Mouse (Mus musculus): ENCODE measurements around the gene Eaf2. TPM values are rescaled to one million over a fixed set of nuclear protein-coding genes. Genes with fewer than 3 reads are reported as not detected.
"Not testable (repeated sequence)": the region's sequence is repeated elsewhere in the genome, so short reads cannot be mapped to it uniquely, and the experiment has no call there.

Eaf2 gene
- total RNA-seq, 4 experiments from 2014 or later = 0.67 TPM; not detected in 3

DNA sequence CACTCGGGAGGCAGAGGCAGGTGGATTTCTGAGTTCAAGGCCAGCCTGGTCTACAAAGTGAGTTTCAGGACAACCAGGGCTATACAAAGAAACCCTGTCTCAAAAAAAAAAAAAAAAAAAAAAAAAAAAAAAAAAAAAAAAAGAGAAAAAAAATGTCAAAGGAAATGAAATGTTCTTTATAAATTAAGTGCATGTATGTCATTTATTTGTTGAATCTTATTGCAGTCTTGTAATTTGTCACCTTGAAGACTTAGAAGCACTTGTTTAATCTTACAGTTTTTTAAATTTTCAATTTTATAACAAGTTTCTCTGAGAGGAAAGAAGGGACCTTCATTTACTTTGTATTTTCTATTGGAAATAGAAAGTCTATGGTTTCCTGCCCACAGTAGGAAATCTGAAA, 27.9 kb downstream of the Eaf2 start:
- DNase-seq (ENCODE audit: low spot score in 2 of 2) = not testable (repeated sequence)

DNA sequence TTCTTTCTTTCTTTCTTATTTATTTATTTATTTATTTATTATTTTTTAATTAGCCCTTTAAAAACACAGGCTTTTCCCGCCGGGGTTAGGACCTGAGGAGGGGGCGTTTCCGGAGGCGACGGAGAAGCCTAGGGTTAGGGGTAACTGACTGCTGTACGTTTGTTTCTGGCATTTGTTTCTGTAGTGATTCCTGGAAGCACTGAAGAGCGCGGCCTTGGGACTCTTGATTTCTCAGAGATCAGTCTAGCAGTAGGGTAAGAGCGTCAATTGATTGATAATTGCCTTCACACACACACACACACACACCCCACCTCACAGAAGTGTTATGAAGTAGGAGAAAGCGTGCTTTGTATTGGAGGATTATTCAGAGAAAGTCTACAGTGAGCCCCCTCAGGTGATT, 46.0 kb downstream of the Eaf2 start:
- no peak for DNase-seq (ENCODE audit: low spot score in 2 of 2)

DNA sequence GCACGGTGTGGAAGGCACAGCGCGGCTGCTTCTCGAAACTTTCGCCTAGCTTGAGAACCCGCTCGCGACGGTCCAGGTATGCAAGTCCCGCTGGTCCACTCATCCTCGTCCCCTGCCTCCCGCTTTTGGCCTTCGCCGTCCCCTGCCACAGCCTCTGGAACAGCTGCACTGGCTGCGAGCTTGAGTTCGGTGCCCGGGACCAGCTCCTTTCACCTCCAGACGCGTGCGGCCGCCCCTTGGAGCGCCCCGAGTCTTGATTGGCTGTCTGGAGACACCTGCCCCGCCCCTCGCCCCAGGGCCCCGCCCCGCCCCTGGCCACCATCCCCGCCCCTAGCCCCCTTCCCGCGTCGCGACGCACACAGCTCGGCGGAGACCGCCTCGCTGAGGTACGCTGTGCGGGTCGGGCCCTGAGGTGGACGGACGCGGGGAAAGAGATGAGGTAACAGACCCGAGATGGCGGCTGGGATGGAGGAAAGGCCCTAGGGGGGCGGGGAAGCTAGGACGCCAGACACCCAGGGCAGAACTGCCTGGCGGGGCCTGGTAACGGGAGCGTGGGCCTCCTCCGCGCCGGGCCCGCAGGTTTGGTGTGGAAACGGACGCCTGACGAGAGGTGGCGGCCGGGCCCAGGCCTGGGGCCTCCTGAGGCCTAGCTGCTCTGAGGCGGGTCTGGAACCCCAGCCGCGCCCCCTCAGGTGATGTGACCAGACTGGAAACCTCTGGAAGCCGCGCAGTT, 46.6 kb downstream of the Eaf2 start, which contains the start of gene Iqcb1:
Iqcb1 (plus strand) TSS at position 332 of the 733 bp plus-strand sequence.
- DNase-seq (ENCODE audit: low spot score in 2 of 2) = peak; percentile 59 to 64

DNA sequence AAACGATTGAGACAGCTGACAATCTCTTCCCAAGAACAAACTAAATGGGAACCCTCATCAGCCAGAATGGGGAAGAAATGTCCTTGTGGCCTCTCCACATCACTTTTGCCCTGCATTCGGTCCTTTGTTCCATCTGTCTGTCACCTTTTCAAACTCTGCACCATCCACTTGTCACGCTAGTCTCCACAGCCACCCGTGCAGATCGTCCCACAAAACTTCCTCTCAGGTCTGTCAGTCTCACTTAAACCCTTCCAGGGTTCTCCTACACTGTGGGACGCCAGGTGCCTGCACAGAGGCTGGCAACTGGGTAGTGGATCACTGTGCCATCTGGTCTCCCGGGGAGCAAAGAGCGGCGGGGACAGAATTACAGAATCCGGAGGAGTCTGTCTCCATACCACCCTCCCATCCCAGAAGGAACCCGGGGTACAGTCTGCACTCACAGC, 47.2 kb downstream of the Eaf2 start:
- no peak for DNase-seq (ENCODE audit: low spot score in 2 of 2)

DNA sequence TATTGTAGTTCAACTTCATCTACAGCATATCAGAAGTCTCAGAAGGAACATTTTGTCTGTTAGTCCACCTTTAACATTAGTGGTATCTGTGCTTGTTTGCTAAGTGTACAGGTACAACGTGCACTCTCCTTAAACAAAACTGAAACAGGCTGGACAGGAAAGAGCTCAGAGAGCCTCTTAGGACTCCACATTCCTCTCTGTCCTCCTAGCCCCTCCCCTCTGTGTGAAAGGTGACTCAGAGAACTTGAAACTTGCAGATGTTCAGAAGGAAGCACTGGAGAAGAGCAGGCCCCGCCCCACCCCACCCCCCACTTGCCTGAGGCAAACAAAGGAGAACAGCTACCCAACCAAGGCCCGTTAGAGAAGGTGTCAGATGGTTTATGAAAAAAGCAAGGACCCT, 53.3 kb downstream of the Eaf2 start:
- no peak for DNase-seq (ENCODE audit: low spot score in 2 of 2)

DNA sequence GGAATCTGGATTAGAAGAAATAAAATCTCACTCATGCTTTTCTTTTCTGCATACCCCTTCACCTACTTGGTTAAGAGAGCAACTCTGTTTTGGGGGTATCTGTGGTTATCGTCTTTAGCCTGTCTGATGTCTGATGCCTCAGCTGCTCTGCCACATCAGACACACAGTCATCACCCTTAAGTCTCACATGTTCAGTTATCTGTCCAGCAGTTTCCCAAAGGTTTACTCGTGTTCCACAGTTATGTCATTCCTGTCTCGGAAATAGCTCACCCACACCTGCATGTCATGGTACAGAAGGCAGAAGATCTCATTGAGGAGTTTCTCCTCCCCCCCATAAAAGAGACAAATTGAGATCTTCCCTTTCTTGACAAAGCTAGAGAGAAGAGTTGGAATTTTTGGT, 54.1 kb downstream of the Eaf2 start:
- DNase-seq (ENCODE audit: low spot score in 2 of 2) = no peak

DNA sequence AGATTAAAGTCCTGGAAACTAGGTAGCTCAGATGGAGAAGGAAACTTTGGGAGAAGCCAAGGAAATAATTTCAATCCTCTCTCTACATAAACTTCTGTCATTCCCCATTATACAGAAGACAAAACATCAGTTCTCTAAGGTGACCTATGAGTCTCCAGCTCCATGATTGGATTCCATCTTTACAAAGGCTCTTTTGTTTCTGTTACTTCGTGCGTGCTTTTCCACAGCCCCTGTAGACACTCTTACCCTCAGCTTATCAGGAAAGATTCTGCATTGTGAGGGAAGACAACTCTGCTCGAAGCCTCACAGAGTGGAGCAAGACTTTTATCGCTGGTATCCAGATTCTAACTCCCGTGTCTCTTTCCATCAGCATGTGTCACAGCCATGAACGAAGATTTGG, 54.8 kb downstream of the Eaf2 start:
- no peak for DNase-seq (ENCODE audit: low spot score in 2 of 2)

DNA sequence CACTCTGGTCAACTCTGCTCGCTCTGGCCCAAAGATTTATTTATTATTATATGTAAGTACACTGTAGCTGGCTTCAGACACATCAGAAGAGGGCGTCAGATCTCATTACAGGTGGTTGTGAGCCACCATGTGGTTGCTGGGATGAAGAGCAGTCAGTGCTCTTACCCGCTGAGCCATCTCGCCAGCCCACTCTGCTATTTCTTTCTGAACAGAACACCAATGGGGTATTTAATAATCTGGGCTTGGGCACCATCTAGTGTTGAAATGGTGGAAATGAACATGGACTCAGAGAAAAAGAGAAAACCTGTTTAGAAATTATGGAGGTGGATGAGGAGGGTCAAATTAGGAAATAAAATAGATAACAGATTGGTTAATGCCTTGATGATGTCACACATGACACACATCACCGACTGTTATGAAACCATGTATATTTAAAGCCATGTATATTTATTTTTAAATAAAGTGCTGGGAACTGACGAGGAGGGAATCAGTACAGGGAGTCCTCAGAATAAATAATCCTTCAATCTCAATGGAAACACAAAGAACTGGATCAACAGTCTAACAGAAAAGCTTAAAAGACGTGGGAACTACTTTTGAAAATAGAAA, 57.4 kb downstream of the Eaf2 start:
- peak; percentile 35 to 50 for DNase-seq (ENCODE audit: low spot score in 2 of 2)

DNA sequence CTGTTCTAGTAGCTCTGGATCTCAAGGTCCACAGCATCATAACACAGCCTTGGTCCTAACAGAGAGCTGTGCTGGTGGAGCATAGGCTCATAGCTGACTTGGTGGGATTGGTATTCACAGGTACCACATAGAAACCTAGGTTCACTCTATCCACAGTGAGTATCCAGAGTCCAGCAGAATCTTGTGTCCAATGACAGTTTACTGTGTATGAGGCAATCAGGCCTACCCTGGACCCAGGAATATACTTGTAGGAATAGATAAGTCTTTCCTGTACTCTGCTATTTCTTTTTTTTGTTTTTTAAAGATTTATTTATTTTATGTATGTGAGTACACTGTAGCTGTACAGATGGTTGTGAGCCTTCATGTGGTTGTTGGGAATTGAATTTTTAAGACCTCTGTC, 57.9 kb downstream of the Eaf2 start:
- DNase-seq (ENCODE audit: low spot score in 2 of 2) = no peak

DNA sequence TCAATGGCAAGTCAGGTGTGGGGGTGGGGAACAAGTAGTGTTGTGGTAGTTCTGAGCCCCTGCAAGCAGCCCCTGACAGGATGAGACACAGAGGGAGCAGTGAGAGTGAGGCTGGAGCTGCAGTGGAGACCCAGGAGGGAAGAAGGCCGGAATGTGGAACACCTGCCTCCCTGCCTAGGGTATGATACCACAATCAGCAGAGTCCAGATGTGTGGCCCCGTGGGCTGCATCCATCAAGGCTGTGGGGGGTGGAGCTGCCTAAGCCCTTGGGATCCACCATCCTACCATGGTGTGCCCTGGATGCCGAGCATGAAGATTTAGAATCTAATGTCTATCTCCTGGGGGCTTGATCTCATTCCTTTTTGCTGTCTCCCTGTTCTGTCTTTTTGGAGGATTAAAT, 61.1 kb downstream of the Eaf2 start:
- no peak for DNase-seq (ENCODE audit: low spot score in 2 of 2)

DNA sequence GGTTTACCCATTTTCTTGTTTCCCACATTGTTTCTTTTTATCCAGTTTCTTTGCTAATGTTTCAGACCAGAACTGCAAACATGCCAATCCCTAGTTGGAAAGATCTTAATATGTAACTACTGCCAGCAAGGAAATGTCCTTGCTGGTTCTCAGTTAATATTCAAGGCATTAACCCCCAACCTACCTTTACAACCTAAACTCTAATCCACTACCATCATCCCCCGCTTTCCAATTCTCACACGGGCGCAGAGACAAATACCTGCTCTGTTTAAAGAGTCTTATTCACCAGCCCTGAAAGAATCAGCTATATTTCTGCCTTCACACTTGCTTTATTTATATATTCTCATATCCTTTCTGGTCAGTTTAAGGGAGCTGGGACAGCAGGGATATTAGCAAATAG, 66.2 kb downstream of the Eaf2 start:
- DNase-seq (ENCODE audit: low spot score in 2 of 2) = no peak

DNA sequence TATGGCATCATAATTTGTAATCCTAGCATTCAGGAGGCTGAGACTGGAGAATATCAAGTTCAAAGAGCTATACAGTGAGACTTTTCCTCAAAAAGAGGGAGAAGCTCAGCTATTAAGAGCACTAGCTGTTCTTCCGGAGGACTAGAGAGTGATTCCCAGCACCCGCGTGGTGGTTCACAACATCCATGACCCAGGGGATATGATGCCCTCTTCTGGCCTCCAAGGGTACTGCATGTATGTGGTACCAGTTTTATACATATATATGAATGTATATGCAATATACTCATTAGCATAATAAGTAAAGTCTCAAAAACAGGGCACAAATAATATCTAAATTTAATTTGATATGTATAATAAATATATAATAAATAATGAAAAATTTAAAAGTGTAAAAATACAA, 72.4 kb downstream of the Eaf2 start:
- no peak for DNase-seq (ENCODE audit: low spot score in 2 of 2)

DNA sequence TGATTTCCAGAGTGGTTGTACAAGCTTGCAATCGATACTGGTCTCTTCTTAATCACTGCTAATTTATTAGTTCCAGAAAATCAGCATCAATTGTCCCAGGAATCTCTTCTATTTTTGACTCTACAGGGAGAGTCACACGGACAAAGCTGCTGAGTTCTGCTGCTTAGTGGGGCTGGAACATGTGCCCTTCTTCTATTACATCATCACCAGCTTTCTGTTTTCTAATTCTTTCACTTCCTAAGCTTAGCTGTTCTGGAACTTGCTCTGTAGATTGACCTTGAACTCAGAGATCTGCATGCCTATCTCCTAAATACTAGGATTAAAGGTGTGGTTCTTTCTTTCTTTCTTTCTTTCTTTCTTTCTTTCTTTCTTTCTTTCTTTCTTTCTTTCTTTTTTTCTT, 76.5 kb downstream of the Eaf2 start:
- DNase-seq (ENCODE audit: low spot score in 2 of 2) = no peak

DNA sequence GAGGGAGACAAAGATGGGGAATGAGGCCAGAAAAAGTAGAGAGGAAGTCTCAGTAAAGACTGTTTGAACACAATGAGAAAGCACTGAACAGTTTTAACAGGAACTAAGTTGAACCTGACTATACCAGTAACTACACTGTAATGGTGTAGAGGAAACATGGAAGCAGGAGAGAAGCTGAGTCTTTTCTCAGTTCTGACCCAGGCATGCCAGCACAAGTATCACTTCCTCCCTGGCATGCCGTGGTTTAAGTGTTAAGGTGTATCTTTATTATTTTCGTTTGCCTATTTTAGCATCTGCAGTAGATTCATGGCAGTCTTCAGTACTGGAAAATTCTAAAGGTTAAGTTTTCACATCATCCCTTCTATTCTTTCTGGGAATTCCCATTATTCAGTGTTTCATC, 79.8 kb downstream of the Eaf2 start:
- DNase-seq (ENCODE audit: low spot score in 2 of 2) = no peak

DNA sequence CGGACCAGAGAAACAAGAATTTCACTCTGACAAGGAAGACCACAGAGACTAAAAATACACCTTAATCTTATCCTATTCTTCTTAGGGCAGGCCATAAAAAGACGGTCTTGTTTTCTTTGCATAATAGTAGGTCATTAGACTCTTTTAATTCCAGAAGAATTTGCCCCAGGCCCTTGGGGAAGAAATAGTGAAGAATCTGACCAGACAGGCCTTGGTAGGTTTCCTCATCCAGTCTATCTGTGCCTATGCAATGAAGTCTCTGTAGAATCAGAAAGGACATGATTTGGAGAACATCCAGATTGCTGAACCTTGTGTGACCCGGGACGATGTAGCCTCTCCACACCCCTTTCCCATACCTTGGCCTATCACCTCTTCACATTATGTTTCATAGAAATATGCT, 84.6 kb downstream of the Eaf2 start:
- no peak for DNase-seq (ENCODE audit: low spot score in 2 of 2)

DNA sequence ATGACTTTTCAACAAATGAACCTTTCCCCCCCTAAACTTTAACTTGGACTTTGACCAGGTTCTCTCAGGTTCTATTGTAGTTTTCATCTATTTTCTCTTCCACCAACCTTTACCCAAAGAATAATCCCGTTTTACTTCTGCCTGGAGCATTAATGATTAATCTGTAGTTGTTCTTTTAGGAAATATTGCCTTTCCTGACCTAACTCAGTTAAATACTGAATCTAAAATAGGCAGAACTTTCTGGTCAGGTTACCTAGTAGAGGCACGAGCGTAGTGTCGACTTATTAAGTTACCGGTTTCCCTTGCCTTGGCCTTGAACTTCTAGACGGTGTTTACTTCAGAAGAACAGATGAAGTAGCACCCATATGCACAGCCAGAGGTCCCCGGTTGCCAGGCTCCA, 88.3 kb downstream of the Eaf2 start:
- DNase-seq (ENCODE audit: low spot score in 2 of 2) = no peak

DNA sequence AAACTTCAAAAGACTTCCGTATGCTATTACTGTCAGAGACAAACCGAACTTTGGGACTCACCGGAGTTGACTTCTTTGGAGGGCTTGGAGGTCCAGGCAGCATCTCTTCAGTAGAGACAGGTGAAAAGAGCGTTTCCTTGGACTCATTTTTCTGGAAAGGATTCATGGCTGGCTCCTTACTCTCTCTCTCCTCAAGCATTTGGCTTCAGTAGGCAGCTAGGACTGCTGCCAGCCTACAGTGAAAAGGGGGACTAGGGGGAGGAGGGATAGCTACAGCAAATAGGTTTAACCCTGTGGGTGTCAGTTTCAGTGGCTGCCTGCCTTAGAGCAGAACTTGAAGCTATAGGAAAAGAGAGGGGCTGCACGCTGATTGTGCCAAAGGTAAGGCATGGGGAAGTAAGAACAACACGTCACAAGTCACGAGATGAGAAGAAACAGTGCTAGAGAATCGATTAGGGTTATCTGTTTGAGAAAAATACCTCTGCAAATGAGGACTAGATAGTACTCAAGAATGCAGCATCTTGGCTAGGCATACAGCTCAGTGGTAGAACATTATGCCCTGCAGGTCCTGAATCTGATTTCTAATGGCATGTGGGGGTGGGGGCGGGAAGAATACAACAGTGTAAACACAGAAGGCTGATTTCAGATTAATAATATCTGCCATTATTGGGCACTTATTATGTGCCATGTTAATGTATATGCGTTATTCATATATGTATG, 90.0 kb downstream of the Eaf2 start, which contains the start of gene Slc15a2:
Slc15a2 (minus strand) TSS at position 369 of the 720 bp plus-strand sequence.
- DNase-seq (ENCODE audit: low spot score in 2 of 2) = no peak

DNA sequence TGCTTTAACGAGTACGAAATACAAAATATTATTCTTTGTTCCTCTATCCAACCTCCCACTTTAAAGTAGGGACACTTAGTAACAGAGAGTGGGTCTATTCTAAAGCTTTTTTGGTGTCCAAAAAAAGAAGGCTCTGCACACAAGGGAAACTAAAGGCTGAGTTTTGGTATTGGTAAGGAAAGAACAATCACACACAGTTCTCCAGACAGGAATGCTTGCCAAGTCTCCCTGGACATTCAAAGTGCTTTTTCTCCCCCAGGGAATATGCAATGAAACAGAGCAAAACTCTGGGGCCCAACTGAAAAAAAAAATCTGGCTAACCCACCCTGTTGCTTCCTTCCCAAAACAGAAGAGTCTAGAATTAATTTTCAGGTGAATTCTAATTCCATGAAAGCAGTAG, 90.7 kb downstream of the Eaf2 start:
- DNase-seq (ENCODE audit: low spot score in 2 of 2) = no peak

DNA sequence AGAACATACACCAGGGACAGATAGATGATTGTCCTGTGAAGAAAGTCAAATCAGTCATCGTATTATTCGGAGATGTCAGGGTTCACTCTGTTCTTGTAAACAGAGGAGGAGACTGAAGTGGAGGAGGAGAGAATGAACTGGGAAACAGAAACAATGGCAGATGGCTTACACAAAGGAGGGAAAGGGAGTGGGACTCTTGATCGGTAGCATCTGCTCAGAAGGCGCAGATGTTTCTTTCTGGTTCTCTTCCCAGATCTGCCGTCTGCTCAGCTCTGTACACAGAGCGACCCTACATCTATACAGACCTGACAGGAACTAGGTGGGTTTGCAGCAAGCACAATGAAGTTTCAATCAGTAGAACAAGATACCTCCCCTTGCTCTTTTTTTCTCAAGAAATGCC, 99.1 kb downstream of the Eaf2 start:
- no peak for DNase-seq (ENCODE audit: low spot score in 2 of 2)

DNA sequence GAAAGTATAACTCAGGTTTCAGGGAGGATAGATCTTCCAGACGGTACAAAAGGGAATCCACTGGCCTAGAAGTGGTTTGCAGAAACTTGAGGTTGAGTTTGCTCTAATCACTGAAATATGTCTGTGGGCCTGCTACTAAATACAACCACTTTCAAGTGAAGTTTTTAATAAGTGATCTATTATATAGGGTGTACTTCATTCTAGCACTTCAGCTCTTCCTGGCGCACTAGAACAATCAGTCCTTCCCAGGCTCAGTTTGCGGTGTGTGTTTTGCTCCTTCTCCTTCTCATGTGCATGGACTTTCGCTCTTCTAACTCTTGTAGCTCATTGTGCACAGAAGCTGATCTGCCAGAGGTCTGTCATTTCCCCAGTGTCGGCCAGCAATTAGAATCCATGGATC, 101.8 kb downstream of the Eaf2 start:
- DNase-seq (ENCODE audit: low spot score in 2 of 2) = no peak

DNA sequence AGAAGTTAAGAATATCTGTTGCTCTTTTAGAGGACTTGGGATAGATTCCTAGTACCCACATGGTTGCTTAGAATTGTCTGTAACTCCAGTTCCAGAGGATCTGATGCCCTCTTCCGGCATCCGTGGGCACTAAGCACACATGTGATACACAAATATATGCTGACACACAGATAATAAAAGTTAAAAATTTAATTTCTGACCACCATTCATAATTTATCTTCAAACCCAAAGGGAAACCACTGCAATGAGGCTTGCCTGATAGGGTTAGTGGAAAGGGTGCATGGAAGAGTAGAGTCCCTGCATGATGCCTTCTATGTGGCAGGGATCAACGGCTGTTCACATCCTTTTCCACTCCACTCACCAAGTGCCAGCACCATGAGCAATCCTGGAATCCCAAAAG, 103.1 kb downstream of the Eaf2 start:
- DNase-seq (ENCODE audit: low spot score in 2 of 2) = no peak

DNA sequence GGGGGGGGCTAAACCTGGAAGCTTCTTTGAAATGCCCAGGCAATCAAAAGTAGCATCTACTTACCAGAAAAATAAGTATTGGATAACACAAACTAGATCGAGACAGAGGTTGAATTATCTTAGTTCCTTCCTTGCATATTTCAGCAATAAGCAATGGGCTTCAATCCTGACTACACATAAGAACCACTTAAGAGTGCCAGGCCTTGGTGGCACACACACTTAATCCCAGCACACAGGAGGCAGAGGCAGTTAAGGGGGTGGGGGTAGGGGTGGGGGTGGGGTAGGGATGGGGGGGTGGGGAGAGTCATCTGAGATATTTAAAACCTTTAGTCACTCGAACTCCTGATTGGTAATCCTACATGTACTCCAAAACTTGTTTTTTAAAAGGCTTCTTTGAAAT, 103.6 kb downstream of the Eaf2 start:
- DNase-seq (ENCODE audit: low spot score in 2 of 2) = no peak

DNA sequence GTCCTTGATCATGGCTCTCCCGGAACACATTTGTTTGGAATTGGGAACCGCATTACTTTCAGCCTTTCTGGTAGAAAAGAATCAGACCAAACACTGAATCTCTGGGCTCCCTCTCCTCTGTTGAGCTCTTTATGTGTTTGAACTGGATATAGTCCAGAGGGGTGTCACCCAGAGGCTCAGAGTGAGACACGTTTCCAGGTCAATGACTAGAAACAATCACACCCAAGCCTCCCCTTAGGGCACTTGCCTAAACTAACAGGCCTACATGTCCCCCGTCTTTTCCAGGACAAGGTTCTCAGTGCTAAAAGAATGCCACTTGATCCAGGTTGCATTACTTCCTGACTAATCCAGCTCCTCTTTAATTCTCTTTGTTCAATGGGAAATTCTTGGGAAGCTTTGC, 104.0 kb downstream of the Eaf2 start:
- no peak for DNase-seq (ENCODE audit: low spot score in 2 of 2)

All from gastrocnemius, adult 8-10 months (tissue).